Mouse (Mus musculus) intestine, postnatal 0 days (tissue): ENCODE data around the gene Rnf43. TPM values are rescaled to one million over a fixed set of nuclear protein-coding genes. Genes with fewer than 3 reads are reported as not detected.

Experiments
- ATAC-seq: fragments of 200-750 bp; cut with Nextera tagmentation; 2 replicates; pipeline ENCODE4 v1.8.0; 2017; ENCODE audit warnings: mild to moderate bottlenecking, moderate TSS enrichment, moderate library complexity
- H3K27ac ChIP-seq: fragments of 300-500 bp; sonication (generic); 2 replicates; pipeline ENCODE4 v1.5.1; 2014; ENCODE audit warnings: mild to moderate bottlenecking, low read depth, low read length, moderate library complexity
- H3K27me3 ChIP-seq: fragments of 300-500 bp; sonication (generic); replicated peaks from 2 replicates; pipeline ENCODE4 v1.6.1; 2014; ENCODE audit warnings: low read length, mixed read lengths; ENCODE audit not compliant: control insufficient read depth, insufficient read depth
- H3K36me3 ChIP-seq: fragments of 300-500 bp; sonication (generic); 2 replicates; pipeline ENCODE4 v1.6.1; 2014; ENCODE audit warnings: mild to moderate bottlenecking, moderate library complexity; ENCODE audit not compliant: control insufficient read depth, insufficient read depth
- H3K4me1 ChIP-seq: fragments of 300-500 bp; sonication (generic); replicated peaks from 2 replicates; pipeline ENCODE4 v1.6.1; 2014; ENCODE audit warnings: antibody characterized with exemption, low read length, mixed read lengths; ENCODE audit not compliant: control insufficient read depth, insufficient read depth
- H3K4me2 ChIP-seq: fragments of 300-500 bp; sonication (generic); replicated peaks from 2 replicates; pipeline ENCODE4 v1.6.1; 2014; ENCODE audit warnings: low read depth, mild to moderate bottlenecking, moderate library complexity
- H3K4me3 ChIP-seq: fragments of 300-500 bp; sonication (generic); 2 replicates; pipeline ENCODE4 v1.5.1; 2014; ENCODE audit warnings: low read depth, low read length
- H3K9ac ChIP-seq: fragments of 300-500 bp; sonication (generic); 2 replicates; pipeline ENCODE4 v1.6.1; 2014; ENCODE audit warnings: mild to moderate bottlenecking, low read depth, low read length
- H3K9me3 ChIP-seq: fragments of 300-500 bp; sonication (generic); 2 replicates; pipeline ENCODE4 v1.6.1; 2016; ENCODE audit warnings: mixed run types; ENCODE audit not compliant: control insufficient read depth
- CTCF ChIP-seq: sonication (generic); IDR thresholded peaks from 2 replicates; pipeline ENCODE4 v1.5.1; 2016; ENCODE audit warnings: low read depth, mild to moderate bottlenecking, control low read depth, antibody characterized with exemption, moderate library complexity
- WGBS: fragments of 180-500 bp; shearing (Covaris S2); extraction: QIAGEN DNeasy Blood & Tissue Kit; methylation state at CpG from one replicate; pipeline ENCODE4 v1.1.7; 2014; 5-methylcytosine and 5-hydroxymethylcytosine counted together
- polyA plus RNA-seq: library from polyadenylated mRNA; unstranded; fragments of >200 nt; fragmentation: Nextera tagmentation; extraction: Ambion mirVana; gene quantifications from 2 replicates; pipeline ENCODE4 v1.2.1, GENCODE M21; 2015

Gene Rnf43
- polyA plus RNA-seq, 1 experiment from 2014 or later: 10.7 TPM

- WGBS: 79% methylated on average over 7 of the region's 7 CpGs
- no peak overlapping the region for H3K9ac ChIP-seq
Observed at GRCm38 (mm10) chr11:87758161-87758911, 95.8 kb downstream of the Rnf43 start.

GRCm38 (mm10) chr11:87758957-87759608 is 96.6 kb downstream of the Rnf43 start:
- H3K9ac ChIP-seq: no peak overlapping the region
- H3K4me1 ChIP-seq: no peaks in the 10 kb centered on the region
- no peak overlapping the region for H3K4me2 ChIP-seq
- H3K27ac ChIP-seq: no peak overlapping the region
- no peak overlapping the region for H3K4me3 ChIP-seq
- WGBS: 69% methylated on average over 4 of the region's 4 CpGs
- H3K36me3 ChIP-seq: no peaks in the 10 kb centered on the region
- TF ChIP-seq CTCF: no peak
- no peaks in the 10 kb centered on the region for H3K9me3 ChIP-seq
- no peak for ATAC-seq
- peaks cover 40% of the 10 kb centered on the region for H3K27me3 ChIP-seq

More at GRCm38 (mm10) chr11:87758161-87758911, 95.8 kb downstream of the Rnf43 start:
- no peaks in the 10 kb centered on the region for H3K36me3 ChIP-seq
- H3K27ac ChIP-seq: no peak overlapping the region
- H3K4me1 ChIP-seq: no peaks in the 10 kb centered on the region
- no peak overlapping the region for H3K4me2 ChIP-seq
- H3K4me3 ChIP-seq: no peak overlapping the region
- ATAC-seq: no peak
- TF ChIP-seq CTCF: no peak
- H3K27me3 ChIP-seq: peaks cover 33% of the 10 kb centered on the region
- H3K9me3 ChIP-seq: no peaks in the 10 kb centered on the region

- H3K9me3 ChIP-seq: no peaks in the 10 kb centered on the region
- no peaks in the 10 kb centered on the region for H3K4me1 ChIP-seq
- no peak overlapping the region for H3K4me2 ChIP-seq
- peak; percentile 45 for TF ChIP-seq CTCF
- no peaks in the 10 kb centered on the region for H3K36me3 ChIP-seq
- no peak overlapping the region for H3K9ac ChIP-seq
- H3K27ac ChIP-seq: no peak overlapping the region
- H3K27me3 ChIP-seq: peaks cover 45% of the 10 kb centered on the region
- 12% methylated on average over 3 of the region's 3 CpGs for WGBS
- no peak for ATAC-seq
- no peak overlapping the region for H3K4me3 ChIP-seq
Observed at GRCm38 (mm10) chr11:87759609-87760005, 97.1 kb downstream of the Rnf43 start.

- no peak within 1 kb of the TSS for H3K4me2 ChIP-seq
Observed at GRCm38 (mm10) chr11:87760301-87761081, 98.0 kb downstream of the Rnf43 start, which contains the start of gene Tspoap1. Gene Tspoap1, plus strand, starts transcription at chr11:87760541.

GRCm38 (mm10) chr11:87761181-87761721 is 98.7 kb downstream of the Rnf43 start:
- no peak for TF ChIP-seq CTCF
- Histone ChIP-seq H3K4me1 (no peaks in the 10 kb centered on the region), H3K27me3 (peaks cover 54% of the 10 kb centered on the region), H3K9me3 (no peaks in the 10 kb centered on the region), H3K9ac (no peak overlapping the region), H3K4me3 (no peak overlapping the region), H3K4me2 (no peak overlapping the region), H3K36me3 (no peaks in the 10 kb centered on the region), H3K27ac (no peak overlapping the region)
- WGBS: 72% methylated on average over 11 of the region's 11 CpGs
- ATAC-seq: no peak

More at GRCm38 (mm10) chr11:87760301-87761081, 98.0 kb downstream of the Rnf43 start, which contains the start of gene Tspoap1:
- WGBS: 11% methylated on average over 23 of the region's 23 CpGs
- H3K36me3 ChIP-seq: no peaks in the 10 kb centered on the region
- H3K27me3 ChIP-seq: peaks cover 54% of the 10 kb centered on the region
- H3K9ac ChIP-seq: no peak within 1 kb of the TSS
- TF ChIP-seq CTCF: no peak
- H3K4me3 ChIP-seq: no peak within 1 kb of the TSS
- no peak for ATAC-seq
- no peaks in the 10 kb centered on the region for H3K4me1 ChIP-seq
- H3K27ac ChIP-seq: no peak within 1 kb of the TSS
- H3K9me3 ChIP-seq: no peaks in the 10 kb centered on the region
